Mouse (Mus musculus) liver, embryonic 12.5 days (tissue): ENCODE measurements around the gene Ugt2b37. TPM values are rescaled to one million over a fixed set of nuclear protein-coding genes. Genes with fewer than 3 reads are reported as not detected.
"Not testable (repeated sequence)": the region's sequence is repeated elsewhere in the genome, so short reads cannot be mapped to it uniquely, and the experiment has no call there.

Source experiments
- ATAC-seq: fragments of 200-750 bp; cut with Nextera tagmentation; 2 replicates; pipeline ENCODE4 v1.8.0; 2017; ENCODE audit warnings: moderate number of reproducible peaks, mild to moderate bottlenecking, moderate library complexity
- H3K27ac ChIP-seq: fragments of 300-500 bp; sonication (generic); 2 replicates; pipeline ENCODE4 v1.5.1; 2016; ENCODE audit warnings: mild to moderate bottlenecking
- H3K27me3 ChIP-seq: fragments of 300-500 bp; sonication (generic); replicated peaks from 2 replicates; pipeline ENCODE4 v1.6.1; 2016; ENCODE audit warnings: mild to moderate bottlenecking, moderate library complexity
- H3K36me3 ChIP-seq: fragments of 300-500 bp; sonication (generic); 2 replicates; pipeline ENCODE4 v1.6.1; 2016; ENCODE audit warnings: mild to moderate bottlenecking, moderate library complexity
- H3K4me1 ChIP-seq: fragments of 300-500 bp; sonication (generic); 2 replicates; pipeline ENCODE4 v1.6.1; 2016
- H3K4me2 ChIP-seq: fragments of 300-500 bp; sonication (generic); 2 replicates; pipeline ENCODE4 v1.6.1; 2016; ENCODE audit warnings: mild to moderate bottlenecking, moderate library complexity
- H3K4me3 ChIP-seq: fragments of 300-500 bp; sonication (generic); 2 replicates; pipeline ENCODE4 v1.5.1; 2016; ENCODE audit warnings: mild to moderate bottlenecking, moderate library complexity
- H3K9ac ChIP-seq: fragments of 300-500 bp; sonication (generic); 2 replicates; pipeline ENCODE4 v1.6.1; 2016; ENCODE audit warnings: mild to moderate bottlenecking, moderate library complexity
- H3K9me3 ChIP-seq: fragments of 300-500 bp; sonication (generic); replicated peaks from 2 replicates; pipeline ENCODE4 v1.6.1; 2016; ENCODE audit warnings: mild to moderate bottlenecking, moderate library complexity
- WGBS: fragments of 180-500 bp; shearing (Covaris S2); methylation state at CpG from one replicate; pipeline ENCODE4 v1.1.7; 2016; ENCODE audit not compliant: insufficient replicate concordance; 5-methylcytosine and 5-hydroxymethylcytosine counted together
- polyA plus RNA-seq: library from polyadenylated mRNA; unstranded; fragments of >200 nt; fragmentation: Nextera tagmentation; extraction: Ambion mirVana; gene quantifications from 2 replicates; pipeline ENCODE4 v1.2.1, GENCODE M21; 2016

The Ugt2b37 gene
- not detected in 2 replicates for polyA plus RNA-seq

DNA sequence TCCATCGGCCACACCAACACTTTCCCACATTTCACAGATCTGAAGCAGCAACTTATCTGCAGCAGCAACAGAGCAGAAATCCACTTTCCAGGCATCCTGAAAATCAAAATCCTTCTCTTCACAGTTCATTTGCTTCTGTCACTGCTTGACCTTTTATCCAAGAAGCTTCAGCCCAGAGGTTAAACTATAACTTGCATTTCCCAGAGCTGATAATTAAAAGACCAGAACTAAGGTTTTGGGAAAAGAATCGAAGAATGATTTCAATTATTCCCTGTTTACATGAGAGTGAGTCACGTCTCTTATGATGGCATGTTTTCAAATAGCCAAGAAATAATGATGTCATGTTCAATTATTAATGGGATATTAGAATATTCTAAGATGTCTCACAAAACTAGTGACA lies at the start of gene Ugt2b37:
TSS of gene Ugt2b37 (minus strand) at position 129 of the 400 bp plus-strand sequence.
- not testable (repeated sequence) for H3K4me2 ChIP-seq, H3K9ac ChIP-seq, ATAC-seq, H3K4me3 ChIP-seq, H3K9me3 ChIP-seq, H3K27ac ChIP-seq, H3K27me3 ChIP-seq, H3K4me1 ChIP-seq, H3K36me3 ChIP-seq
- WGBS = 51% methylated on average over 3 of the region's 3 CpGs

DNA sequence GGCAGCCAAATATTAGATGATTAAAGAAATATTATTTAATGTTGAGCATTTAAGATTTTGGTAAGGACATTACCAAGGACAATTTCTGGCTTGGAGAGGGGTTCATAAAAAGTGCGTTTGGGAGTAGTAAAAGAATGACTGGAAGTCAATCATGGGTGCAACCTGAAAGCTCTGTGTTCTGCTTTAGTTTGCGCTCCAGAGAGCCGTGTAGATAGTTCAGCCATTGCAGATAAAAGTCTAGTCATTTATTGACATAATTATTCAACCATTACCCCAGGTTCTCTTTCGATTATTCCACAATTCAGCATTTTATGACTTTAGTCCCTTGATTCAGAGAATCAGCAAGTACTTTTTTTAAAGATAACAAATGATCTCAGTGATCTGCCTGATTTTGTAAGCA lies 31.6 kb upstream of the Ugt2b37 start:
- not testable (repeated sequence) for H3K27ac ChIP-seq, H3K9me3 ChIP-seq, H3K36me3 ChIP-seq, ATAC-seq, H3K9ac ChIP-seq, H3K27me3 ChIP-seq, H3K4me2 ChIP-seq, H3K4me3 ChIP-seq, H3K4me1 ChIP-seq
- 55% methylated on average over 4 of the region's 4 CpGs for WGBS

DNA sequence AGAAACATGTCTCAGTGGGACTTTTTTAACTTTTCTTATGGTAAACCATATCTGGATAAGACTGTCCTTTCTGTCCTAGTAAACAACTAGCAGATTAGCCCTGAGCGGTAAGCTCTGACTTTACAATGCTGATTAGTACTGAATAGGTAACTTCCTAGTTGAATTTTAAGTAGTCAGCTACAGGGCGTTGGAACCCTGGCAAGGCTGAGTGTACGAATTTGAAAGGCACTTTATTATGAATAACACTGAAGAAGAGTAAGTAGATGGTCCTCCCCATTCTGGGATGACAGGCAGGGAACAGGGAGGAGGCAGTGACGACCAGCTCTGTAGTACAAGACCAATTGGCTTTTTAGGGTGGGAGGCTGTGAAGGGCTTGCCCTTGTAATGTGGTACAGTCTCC lies 21.4 kb upstream of the Ugt2b37 start:
- H3K4me3 ChIP-seq, H3K9ac ChIP-seq, H3K27ac ChIP-seq, H3K27me3 ChIP-seq, H3K36me3 ChIP-seq, H3K9me3 ChIP-seq, ATAC-seq, H3K4me1 ChIP-seq, H3K4me2 ChIP-seq: not testable (repeated sequence)
- WGBS = 61% methylated on average over 4 of the region's 4 CpGs

DNA sequence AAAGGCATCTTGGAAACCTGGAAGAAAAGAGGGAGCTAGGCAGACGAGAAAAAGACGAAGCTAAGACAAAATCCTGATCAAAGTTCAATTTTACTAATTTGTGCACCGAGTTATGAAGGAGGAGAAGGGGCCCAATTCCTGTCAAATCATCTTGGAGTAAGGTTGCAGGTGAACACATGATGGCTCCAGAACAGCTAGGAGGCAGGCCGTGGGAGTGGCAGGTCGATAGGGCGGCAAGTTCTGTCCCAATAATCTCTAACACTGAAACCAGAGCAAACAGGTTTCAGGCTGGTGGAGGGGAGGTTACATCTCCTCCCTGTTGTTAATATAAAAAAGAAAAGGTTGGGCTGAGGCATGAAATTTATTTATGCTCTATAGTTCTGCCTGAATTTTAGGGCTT lies 21.0 kb upstream of the Ugt2b37 start:
- Histone ChIP-seq H3K4me3 (no peak overlapping the region), H3K4me2 (no peak overlapping the region), H3K27ac (no peak overlapping the region), H3K9me3 (peaks cover 4% of the 10 kb centered on the region; the same call in 1 of the 2 replicates), H3K27me3 (no peaks in the 10 kb centered on the region), H3K9ac (no peak overlapping the region), H3K36me3 (no peaks in the 10 kb centered on the region), H3K4me1 (no peaks in the 10 kb centered on the region)
- 64% methylated on average over 6 of the region's 6 CpGs for WGBS
- ATAC-seq = no peak

DNA sequence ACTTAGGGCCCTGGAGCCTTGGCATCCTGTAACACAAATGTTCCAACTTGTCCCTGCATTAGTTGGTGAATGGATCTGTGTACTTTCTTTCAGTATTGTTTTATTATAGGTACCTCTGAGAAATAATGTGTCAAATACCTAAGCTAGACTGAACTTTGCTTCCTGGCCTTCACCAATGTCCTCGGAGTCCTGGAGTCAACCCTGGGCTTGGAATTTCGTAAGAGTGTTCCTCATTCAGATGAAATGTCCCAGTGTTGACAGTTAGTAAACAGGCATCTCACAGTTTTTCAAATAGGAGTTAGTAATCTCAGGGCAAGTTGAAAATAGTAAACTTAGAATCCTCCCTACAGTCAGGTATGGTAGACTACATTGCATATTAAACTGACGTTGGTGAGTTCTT lies 1.2 kb upstream of the Ugt2b37 start:
- WGBS = 55% methylated on average over 3 of the region's 3 CpGs
- Histone ChIP-seq H3K4me2 (no peak overlapping the region), H3K9me3 (no peaks in the 10 kb centered on the region), H3K27ac (no peak overlapping the region), H3K36me3 (no peaks in the 10 kb centered on the region), H3K9ac (no peak overlapping the region), H3K4me1 (no peaks in the 10 kb centered on the region), H3K4me3 (no peak overlapping the region), H3K27me3 (no peaks in the 10 kb centered on the region)
- no peak for ATAC-seq

DNA sequence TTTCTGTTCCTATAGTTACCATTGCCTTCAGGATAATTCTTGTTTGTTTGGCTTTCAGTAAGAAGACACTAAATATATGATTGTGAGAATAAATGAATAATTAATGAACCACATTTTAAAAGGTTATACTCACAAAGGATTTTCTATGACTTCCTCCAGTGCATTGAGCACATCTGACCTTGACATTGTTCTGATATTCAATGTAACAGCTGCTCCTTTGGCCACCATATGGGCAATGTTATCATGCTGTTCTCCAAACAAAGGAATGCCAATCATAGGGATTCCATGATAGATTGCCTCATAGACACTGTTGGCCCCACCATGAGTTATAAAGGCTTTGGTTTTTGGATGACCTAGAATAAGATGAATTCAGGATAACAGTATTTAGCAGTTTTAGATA lies 12.5 kb downstream of the Ugt2b37 start:
- not testable (repeated sequence) for H3K4me2 ChIP-seq, H3K36me3 ChIP-seq, H3K27ac ChIP-seq, H3K4me1 ChIP-seq, H3K9ac ChIP-seq, H3K9me3 ChIP-seq, ATAC-seq, H3K27me3 ChIP-seq, H3K4me3 ChIP-seq

DNA sequence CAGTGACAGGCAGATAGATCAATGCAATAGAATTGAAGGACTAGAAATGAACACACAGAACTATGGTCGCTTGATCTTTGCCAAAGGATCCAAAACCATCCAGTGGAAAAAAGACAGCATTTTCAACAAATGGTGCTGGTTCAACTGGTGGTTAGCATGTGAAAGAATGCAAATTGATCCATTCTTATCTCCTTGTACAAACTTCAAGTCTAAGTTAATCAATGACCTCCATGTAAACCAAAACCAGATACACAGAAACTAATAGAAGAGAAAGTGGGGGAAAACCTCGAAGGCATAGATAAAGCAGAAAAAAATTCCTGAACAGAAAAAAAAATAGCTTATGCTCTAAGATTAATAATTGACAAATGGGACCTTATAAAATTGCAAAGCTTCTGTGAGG lies 58.2 kb downstream of the Ugt2b37 start:
- not testable (repeated sequence) for H3K9ac ChIP-seq, H3K4me3 ChIP-seq, H3K36me3 ChIP-seq, ATAC-seq, H3K27ac ChIP-seq, H3K27me3 ChIP-seq, H3K4me1 ChIP-seq, H3K4me2 ChIP-seq, H3K9me3 ChIP-seq
- 29% methylated on average over 2 of the region's 2 CpGs for WGBS

Other genes with a start within 250 kb of the Ugt2b37 start
- 2.9 and 3.0 TPM in 2 replicates for gene Ugt2b36, start 162.2 kb downstream of the Ugt2b37 start, polyA plus RNA-seq
- 3.5 and 3.8 TPM in 2 replicates for gene Ugt2b5, start 114.5 kb downstream of the Ugt2b37 start, polyA plus RNA-seq
- not detected in 2 replicates for gene Ugt2a3, start 82.4 kb upstream of the Ugt2b37 start, polyA plus RNA-seq
- not detected in 2 replicates for gene Ugt2b38, start 169.4 kb upstream of the Ugt2b37 start, polyA plus RNA-seq
- not detected in 2 replicates for gene Ugt2a2, start 227.5 kb upstream of the Ugt2b37 start, polyA plus RNA-seq
- not detected in 2 replicates for gene Gm43638, start 232.0 kb upstream of the Ugt2b37 start, polyA plus RNA-seq
- gene Ugt2a1, start 236.1 kb upstream of the Ugt2b37 start, polyA plus RNA-seq = not detected in 2 replicates